Mouse (Mus musculus): ENCODE data around the gene Zbtb1. TPM values are rescaled to one million over a fixed set of nuclear protein-coding genes. Genes with fewer than 3 reads are reported as not detected.

Zbtb1 gene
- polyA plus RNA-seq, 1 experiment from 2014 or later: 5.8 TPM

- H3K4me1 ChIP-seq (ENCODE audit: insufficient read depth, low read depth, low read length): no peaks in the 10 kb centered on the region
- no peaks in the 10 kb centered on the region for H3K9me3 ChIP-seq (ENCODE audit: low read length)
- no peak overlapping the region for H3K4me2 ChIP-seq (replicated peaks; ENCODE audit: low read depth, low read length)
- WGBS: 52% methylated on average over 10 of the region's 10 CpGs
- no peak overlapping the region for H3K4me3 ChIP-seq (ENCODE audit: low read depth, low read length)
- no peaks in the 10 kb centered on the region for H3K27me3 ChIP-seq (replicated peaks; ENCODE audit: insufficient read depth, low read length)
- no peak for ATAC-seq
- no peak overlapping the region for H3K9ac ChIP-seq (replicated peaks; ENCODE audit: low read depth)
- TF ChIP-seq CTCF (IDR thresholded peaks at IDR 0.05) (no peak), EP300 (IDR thresholded peaks at IDR 0.05) (no peak)
- DNase-seq (ENCODE audit: low spot score): no peak
- no peak overlapping the region for H3K27ac ChIP-seq (ENCODE audit: low read length)
- H3K36me3 ChIP-seq (ENCODE audit: insufficient read depth, low read length): no peaks in the 10 kb centered on the region
These were observed 74.3 kb downstream of the Zbtb1 start for GRCm38 (mm10) chr12:76444359-76444772.

GRCm38 (mm10) chr12:76444862-76445261 is 74.8 kb downstream of the Zbtb1 start:
- Histone ChIP-seq H3K27ac (ENCODE audit: low read length) (no peak overlapping the region), H3K27me3 (replicated peaks; ENCODE audit: insufficient read depth, low read length) (no peaks in the 10 kb centered on the region)
- no peak for ATAC-seq

GRCm38 (mm10) chr12:76446201-76446600 is 76.1 kb downstream of the Zbtb1 start:
- no peak overlapping the region for H3K4me3 ChIP-seq (ENCODE audit: low read depth, low read length)
- TF ChIP-seq CTCF (IDR thresholded peaks at IDR 0.05) (no peak), EP300 (IDR thresholded peaks at IDR 0.05) (no peak)
- 72% methylated on average over 11 of the region's 11 CpGs for WGBS
- DNase-seq (ENCODE audit: low spot score) (no peak), ATAC-seq (no peak)
- no peak overlapping the region for H3K27ac ChIP-seq (ENCODE audit: low read length)
- H3K4me2 ChIP-seq (replicated peaks; ENCODE audit: low read depth, low read length): no peak overlapping the region
- H3K4me1 ChIP-seq (ENCODE audit: insufficient read depth, low read depth, low read length): no peaks in the 10 kb centered on the region
- H3K9me3 ChIP-seq (ENCODE audit: low read length): no peaks in the 10 kb centered on the region
- no peaks in the 10 kb centered on the region for H3K36me3 ChIP-seq (ENCODE audit: insufficient read depth, low read length)
- no peaks in the 10 kb centered on the region for H3K27me3 ChIP-seq (replicated peaks; ENCODE audit: insufficient read depth, low read length)
- H3K9ac ChIP-seq (replicated peaks; ENCODE audit: low read depth): no peak overlapping the region

More at GRCm38 (mm10) chr12:76444862-76445261, 74.8 kb downstream of the Zbtb1 start:
- TF ChIP-seq CTCF (IDR thresholded peaks at IDR 0.05) (no peak), EP300 (IDR thresholded peaks at IDR 0.05) (no peak)
- Histone ChIP-seq H3K4me2 (replicated peaks; ENCODE audit: low read depth, low read length) (no peak overlapping the region), H3K36me3 (ENCODE audit: insufficient read depth, low read length) (no peaks in the 10 kb centered on the region), H3K4me1 (ENCODE audit: insufficient read depth, low read depth, low read length) (no peaks in the 10 kb centered on the region), H3K9ac (replicated peaks; ENCODE audit: low read depth) (no peak overlapping the region), H3K4me3 (ENCODE audit: low read depth, low read length) (no peak overlapping the region), H3K9me3 (ENCODE audit: low read length) (no peaks in the 10 kb centered on the region)
- DNase-seq (ENCODE audit: low spot score): no peak
- WGBS: 84% methylated on average over 6 of the region's 6 CpGs

Other genes starting within 250 kb of the Zbtb1 start
- gene Esr2, start 193.0 kb upstream of the Zbtb1 start, polyA plus RNA-seq (2015; fragmentation: Nextera tagmentation; extraction: Ambion mirVana): 0.81 and 1.3 TPM in 2 replicates
- gene Tex21, start 123.5 kb upstream of the Zbtb1 start, polyA plus RNA-seq (2015; fragmentation: Nextera tagmentation; extraction: Ambion mirVana): not detected in 2 replicates
- 105 and 111 TPM in 2 replicates for gene Mthfd1, start 115.0 kb upstream of the Zbtb1 start, polyA plus RNA-seq (2015; fragmentation: Nextera tagmentation; extraction: Ambion mirVana)
- 84.2 and 108 TPM in 2 replicates for gene Akap5, start 45.4 kb upstream of the Zbtb1 start, polyA plus RNA-seq (2015; fragmentation: Nextera tagmentation; extraction: Ambion mirVana)
- gene Zbtb25, start 664 bp upstream of the Zbtb1 start, polyA plus RNA-seq (2015; fragmentation: Nextera tagmentation; extraction: Ambion mirVana): 7.3 and 7.5 TPM in 2 replicates
- gene Hspa2, start 33.9 kb downstream of the Zbtb1 start, polyA plus RNA-seq (2015; fragmentation: Nextera tagmentation; extraction: Ambion mirVana): 25.0 and 30.2 TPM in 2 replicates
- gene Ppp1r36, start 47.3 kb downstream of the Zbtb1 start, polyA plus RNA-seq (2015; fragmentation: Nextera tagmentation; extraction: Ambion mirVana): 11.5 and 14.0 TPM in 2 replicates
- gene Plekhg3, start 160.6 kb downstream of the Zbtb1 start, polyA plus RNA-seq (2015; fragmentation: Nextera tagmentation; extraction: Ambion mirVana): 2.1 and 2.9 TPM in 2 replicates